Mouse (Mus musculus): Measurements from ENCODE around the gene 1700016H13Rik.

Gene 1700016H13Rik

DNA sequence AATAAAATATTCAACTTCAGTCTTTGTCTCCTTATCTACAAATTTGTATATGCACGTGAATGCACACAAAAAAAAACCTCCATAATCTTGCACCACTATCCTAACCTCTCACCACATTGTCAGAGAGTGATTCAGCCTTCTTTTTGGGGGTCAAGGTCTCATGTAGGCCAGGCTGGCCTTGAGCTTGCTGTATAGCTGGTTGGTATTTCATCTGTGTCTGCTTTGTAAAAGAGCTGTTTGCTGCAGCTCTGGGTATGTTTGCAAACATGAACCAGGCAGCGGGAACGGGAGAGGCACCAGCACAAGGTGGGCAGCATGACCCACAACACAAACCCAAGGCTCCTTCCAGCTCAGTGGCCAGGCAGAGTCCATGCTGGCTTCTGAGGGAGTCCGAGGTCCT lies 17.8 kb upstream of the 1700016H13Rik start:
- DNase-seq (ENCODE audit: low spot score) = no peak

DNA sequence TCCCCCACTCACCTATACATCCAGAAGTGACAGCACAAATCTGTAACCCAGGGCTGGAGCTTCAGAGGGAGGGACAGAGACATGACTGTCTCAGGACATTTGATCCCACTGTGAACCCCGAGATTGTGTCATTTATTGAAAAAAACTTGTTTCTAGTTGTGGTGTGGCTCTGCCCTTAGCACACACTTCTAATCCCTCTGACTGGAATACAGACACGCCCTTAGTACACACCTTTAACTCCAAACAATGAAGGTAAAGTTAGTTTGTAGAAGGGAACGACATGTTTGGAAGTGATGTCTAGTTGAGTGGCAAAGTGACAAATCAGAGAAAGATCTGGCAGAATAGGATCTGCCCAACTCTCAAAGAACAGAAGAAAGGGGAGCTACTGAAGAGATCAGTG lies 16.0 kb upstream of the 1700016H13Rik start:
- no peak for DNase-seq (ENCODE audit: low spot score)

DNA sequence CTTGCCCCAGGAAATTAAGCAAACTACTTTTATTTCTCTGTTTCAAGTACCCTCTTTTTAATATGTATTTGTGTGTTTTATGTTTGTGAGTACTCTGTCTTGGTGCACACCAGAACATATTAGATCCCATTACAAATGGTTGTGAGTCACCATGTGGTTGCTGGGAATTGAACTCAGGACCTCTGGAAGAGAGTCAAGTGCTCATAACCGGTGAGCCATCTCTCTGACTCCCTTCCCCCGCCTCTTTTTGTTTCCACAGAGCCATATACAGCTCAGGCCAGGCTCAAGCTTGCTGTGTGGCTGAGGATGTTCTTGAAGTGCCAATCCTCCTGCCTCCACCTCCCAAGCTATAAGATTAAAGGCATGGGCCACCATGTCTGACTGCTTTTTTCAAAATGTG lies 10.1 kb upstream of the 1700016H13Rik start:
- DNase-seq (ENCODE audit: low spot score) = no peak

DNA sequence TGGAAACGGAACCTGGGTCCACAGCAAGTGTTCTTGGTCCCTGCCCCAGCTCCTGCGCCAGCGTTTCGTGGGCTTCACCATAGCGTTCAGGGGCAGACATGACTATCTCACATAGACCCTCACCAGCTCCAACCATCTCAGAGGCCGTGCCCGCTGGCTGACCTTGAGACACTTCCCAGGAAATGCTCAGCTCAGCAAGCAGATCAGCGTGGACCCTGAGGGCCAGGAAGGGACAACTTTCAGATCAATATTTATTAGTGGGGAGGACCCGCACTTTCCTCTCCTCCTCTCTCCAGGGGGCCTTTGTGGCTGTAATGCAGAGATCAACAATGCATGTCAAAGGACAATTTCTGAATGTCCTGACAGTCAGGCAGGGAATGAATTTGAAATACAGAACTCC lies 9.1 kb upstream of the 1700016H13Rik start:
- no peak for DNase-seq (ENCODE audit: low spot score)

DNA sequence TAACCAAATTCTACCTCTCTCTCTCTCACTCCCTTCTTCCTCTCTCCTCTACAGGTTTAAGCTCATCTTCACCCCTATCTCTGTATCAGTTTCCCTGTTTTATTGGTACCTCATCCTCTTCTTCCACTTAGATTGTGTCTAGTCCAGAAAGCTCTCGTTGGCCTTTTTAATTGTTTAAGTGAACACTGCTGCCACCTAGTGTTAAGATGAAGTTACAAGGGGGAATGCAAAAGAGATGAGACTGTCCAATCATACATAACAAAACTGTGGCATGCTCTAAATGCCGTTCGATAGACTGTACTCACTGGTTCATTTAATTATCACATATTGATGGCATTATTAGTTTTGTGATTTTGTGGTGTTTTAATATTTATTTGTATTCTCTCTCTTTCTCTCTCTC lies 3.8 kb upstream of the 1700016H13Rik start:
- no peak for DNase-seq (ENCODE audit: low spot score)

DNA sequence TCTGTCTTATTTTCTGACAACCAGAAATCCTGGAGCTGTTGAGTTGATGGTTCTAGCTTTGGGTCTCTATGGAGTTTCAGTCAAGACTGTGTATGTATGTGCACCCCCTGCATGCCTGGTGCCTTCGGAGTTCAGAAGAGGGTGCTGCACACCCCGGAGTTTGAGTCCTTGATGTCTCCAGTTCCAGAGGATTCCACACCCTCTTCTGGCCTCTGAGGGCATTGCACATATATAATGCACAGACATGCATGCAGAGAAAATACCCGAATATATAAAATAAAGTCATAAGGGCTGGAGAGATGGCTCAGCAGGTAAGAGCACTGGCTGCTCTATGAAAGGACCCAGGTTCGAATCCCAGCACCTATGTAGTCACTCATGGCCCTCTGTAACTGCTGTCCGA lies 3.1 kb upstream of the 1700016H13Rik start:
- DNase-seq (ENCODE audit: low spot score) = no peak

DNA sequence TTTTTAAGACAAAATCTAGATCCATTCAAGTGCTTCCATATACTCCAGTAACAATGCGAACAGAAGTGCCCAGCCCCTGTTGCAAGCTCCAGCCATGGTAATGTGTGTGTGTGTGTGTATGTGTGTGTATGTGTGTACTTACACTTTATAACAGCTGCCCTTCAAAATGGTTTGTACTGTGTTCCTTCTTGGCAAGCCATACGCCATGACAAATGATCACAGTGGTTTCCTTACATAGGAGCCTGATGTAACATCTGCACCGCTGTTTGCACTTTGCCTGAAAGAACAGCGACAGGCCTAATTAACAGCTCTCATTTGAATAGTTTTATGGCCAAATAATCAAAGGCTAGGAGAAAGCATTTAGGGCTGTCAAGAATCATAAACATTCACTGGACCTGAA lies 1.0 kb downstream of the 1700016H13Rik start:
- no peak for DNase-seq (ENCODE audit: low spot score)

DNA sequence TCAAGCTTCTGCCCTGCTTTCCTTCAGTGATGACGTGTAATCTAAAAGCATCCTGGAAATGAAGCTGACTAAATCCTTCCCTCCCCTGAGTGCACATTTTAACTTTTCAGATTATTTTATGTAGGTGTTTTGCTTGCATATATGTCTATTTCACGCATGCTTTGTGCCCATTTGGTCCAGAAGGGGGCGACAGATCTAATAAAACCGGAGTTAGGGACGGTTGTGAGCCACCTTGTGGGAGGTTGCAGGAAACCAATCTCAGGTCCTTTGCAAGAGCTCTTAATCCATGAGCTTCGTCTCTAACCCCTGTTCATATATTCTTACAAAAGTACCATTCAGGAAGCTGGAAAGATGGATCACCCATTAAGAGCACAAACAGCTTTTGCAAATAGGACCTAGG lies 1.6 kb downstream of the 1700016H13Rik start:
- DNase-seq (ENCODE audit: low spot score) = no peak

DNA sequence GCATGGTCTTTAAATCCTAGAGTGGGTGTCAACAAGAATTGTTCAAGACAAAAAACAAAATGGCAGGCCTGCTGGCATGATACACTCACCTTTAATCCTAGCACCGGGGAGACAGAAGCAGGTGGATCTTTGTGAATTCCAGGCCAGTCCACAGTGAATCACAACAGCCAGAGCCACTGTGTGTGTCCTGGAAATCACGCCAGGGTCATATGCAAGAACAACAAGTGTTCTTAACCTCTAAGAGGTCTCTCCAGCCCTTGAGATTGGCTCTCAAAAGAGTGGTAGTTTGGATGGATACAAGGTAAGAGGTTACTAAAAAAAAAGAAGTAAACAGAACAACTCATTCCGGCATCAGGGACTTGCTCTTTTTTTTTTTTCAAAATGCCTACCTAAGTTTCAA lies 8.5 kb downstream of the 1700016H13Rik start:
- no peak for DNase-seq (ENCODE audit: low spot score)

DNA sequence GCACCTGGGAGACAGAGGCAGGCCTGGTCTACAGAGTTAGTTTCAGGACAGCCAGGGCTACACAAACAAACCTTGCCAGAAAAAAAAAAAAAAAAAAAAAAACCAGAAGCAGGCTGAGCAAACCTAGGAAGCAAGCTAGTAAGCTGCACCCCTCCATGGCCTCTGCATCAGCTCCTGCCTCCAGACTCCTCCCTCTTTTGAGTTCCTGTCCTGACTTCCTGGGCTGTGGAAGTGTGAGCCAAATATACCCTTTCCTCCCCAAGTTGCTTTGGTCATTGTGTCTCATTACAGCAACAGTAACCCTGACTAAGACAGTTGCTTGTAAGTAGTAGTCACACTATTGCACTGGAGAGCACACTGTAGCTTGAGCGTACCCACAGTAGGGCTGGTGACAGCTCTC lies 11.6 kb downstream of the 1700016H13Rik start:
- DNase-seq (ENCODE audit: low spot score) = no peak

DNA sequence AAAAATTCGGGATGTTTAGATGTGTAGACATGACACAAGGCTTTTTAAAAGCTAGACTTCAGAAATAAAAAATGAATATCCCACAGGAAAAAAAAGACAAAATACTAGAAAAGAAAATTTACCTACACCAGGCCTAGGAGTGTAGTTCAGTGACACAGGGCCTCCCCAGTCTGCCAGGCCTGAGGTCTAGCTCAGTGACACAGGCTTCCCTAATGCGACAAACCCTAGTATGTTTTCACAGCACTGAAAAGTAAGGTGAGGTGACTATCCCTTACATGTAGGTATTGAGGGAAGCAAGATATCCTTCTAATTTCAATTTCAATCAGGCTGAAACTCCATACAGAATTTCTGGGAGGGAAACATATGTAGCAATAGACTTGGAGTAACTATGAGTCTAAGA lies 18.6 kb downstream of the 1700016H13Rik start:
- no peak for DNase-seq (ENCODE audit: low spot score)

DNA sequence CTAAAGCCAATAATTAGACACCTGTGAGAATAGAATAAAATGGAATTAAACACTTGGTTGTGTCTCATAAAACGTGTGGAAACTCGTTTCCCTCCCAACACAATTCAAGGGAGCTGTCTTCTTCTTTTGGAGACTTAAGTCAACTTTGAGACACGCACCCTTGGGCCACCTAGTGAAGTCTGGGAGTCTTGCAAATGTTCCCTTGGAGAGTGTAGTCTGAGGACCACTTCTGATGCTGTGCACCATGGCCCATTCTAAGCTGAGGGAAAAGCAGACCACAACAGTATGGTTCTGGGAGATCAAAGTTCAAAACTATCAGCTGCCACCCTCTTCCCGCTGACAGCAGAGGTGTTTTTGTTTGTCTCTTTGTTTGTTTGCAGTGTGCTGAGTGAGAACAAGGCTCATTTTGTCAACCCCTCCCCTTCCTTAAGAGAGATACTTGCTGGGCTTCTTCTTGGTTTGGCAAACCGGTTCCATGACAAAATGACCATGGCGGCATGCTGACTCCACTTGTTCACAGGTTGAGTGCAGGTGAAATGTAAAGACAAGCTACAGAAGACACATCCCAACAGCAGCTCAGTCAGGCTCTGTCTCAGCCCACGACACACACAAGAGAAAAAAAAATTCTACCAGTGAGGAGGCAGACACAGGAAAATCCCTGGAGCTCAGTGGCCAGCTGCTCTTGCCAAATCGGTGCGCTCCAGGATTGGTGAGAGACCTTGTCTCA lies 25.8 kb downstream of the 1700016H13Rik start:
- DNase-seq (ENCODE audit: low spot score) = no peak

DNA sequence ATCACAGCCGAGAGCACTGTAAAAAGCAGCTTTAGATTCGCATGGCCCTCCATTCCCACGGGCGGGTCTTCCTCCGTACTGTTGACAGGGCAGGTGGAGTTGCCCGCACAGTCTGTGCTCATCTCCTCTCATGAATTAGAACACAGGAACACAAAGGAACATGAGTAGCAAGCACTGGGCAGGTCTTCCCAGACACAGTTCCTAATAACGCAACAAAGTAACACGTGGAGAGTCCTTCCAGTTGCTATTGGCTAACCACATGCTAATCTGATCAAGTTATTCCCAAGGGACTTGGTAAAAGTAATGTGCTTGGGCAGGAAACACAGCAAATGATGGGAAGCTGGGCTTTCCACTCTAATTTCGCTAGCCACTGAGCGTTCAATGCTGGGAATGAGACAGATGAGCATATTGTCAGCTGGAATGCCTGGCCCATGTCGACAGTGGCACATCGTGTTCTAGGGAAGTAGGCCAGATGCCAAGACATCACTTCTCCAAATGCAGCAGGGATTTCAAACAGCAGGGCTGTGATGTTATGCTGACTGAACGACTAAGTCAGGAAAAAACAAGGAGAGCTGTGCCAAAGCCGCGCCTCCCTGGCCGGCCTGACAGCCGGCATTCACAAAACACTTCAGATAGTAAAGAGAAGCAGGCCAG lies 26.6 kb downstream of the 1700016H13Rik start, which contains the start of gene Slc10a6:
Gene Slc10a6, minus strand, starts transcription at position 293 of the 654 bp plus-strand sequence.
- DNase-seq (ENCODE audit: low spot score) = peak; percentile 85

DNA sequence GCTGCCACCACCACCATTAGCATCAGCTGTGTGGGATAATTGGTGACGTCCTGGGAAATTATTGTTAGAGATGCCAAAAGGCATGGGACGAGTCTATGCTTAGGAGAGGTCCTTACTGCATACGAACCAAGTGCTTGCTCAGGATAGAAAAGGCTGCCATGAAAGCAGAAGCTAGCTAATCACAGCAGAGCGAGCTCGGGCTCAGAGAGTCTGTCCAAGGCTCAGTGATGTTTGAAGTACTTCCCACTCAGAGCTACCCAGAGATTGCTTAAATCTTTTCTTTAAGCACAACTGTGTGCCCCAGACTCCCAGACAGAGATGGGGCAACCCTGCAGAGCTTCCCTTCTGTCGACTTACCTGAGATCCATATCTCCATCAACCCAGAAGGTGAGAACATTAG lies 27.3 kb downstream of the 1700016H13Rik start:
- DNase-seq (ENCODE audit: low spot score) = no peak

DNA sequence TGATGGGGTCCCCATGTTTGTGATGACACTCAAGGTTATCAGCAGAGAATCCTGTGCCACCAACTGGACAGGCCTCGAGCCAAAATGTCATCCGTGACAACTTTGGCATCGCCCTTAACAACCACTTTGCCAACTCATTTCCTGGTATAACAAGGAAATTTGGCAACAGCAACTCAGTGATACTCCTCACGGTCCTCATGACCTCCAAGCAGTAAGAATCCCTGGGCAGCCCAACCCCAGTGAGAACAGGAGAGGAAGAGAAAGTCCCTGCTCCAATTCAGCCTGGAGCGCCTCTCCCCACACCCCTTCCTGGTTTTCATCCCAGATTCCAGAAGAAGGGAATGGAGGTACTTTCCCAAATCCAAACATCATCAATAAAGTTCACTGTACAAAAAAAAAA lies 31.0 kb downstream of the 1700016H13Rik start:
- DNase-seq (ENCODE audit: low spot score) = no peak

DNA sequence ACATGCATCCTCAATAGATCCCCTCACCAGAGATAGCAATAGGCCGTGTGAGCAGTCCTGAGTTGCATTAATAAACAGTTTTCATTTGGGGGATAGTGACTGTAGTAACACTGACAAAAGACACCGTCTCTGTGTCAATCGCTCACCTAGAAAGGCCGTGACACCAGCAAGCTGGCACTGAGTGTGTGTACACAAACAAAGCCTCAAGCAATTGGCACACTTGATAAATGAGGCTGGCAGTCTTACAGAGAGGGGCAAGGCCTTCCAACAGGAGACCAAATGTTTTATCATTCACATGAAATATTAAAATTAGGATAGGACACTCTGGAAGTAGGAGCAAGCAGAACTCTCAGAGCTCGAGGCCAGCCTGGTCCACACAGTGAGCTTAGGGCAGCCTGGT lies 33.5 kb downstream of the 1700016H13Rik start:
- DNase-seq (ENCODE audit: low spot score) = no peak

DNA sequence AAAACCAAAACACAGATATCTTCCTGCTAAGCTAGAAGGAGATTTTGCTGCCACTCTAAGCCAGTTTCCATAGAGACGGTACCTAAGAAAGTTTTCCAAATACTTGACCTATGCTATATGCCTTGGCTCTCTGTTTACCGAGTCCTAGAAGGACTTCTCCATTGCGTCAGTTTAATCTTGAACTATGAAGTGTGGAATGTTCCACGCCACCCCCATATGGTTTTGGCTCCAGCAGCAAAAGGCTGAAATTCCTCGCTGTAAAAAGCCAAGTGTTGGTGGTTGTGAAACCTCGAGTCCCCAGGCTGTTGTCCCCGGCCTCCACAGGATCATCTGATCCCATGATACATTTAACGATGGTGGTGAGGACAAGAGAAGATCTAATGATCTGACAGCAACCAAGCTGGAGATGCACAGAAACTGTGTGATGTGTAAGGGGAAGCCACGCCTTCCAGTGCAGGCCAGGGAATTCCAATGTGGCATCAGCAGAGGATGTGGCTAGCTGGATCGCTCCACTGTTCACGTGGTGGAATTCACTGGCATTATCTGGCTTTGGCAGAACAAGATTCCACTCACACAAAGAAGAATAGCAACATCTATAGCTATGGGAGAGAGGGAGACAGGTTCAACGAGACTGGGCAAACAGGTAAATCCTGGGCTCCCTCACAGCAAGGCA lies 35.4 kb downstream of the 1700016H13Rik start:
- no peak for DNase-seq (ENCODE audit: low spot score)

DNA sequence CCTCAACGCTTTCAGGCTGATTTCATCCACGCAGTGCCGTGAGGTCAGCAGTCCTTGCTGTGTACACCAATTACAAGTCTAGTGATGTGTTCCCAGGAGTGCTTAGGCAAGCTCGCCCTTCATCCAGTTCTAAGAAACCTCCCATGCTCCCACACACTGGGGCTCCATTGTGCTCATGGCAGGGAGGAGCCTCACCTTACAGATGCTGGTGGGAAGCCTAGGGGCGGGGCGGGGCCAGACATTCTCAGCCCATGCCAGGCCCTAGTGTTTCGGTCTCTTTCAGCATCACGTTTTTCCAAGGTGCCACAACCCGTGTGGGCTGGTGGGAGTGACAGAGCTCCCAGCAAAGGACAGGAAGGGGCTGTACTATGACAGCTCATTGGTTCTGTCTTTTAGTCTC lies 38.6 kb downstream of the 1700016H13Rik start:
- peak; percentile 51 for DNase-seq (ENCODE audit: low spot score)

DNA sequence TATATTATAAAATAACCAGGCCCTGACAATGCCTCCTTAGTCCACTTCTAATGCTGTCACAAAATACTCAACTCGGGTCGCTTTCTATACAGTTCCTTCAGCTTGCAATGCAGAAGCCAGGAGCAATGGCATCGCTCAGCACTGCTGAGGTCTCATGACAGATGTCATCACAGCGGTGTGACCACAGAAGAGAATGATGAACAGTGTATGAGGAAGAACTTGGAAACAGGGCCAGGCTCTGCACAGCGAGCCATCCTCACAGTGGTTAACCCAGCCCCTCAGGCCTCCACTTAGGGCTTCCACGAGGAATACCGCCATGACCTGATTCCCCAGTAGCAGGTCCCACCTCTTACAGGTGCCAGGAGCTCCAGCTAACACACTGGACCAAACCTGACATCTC lies 41.5 kb downstream of the 1700016H13Rik start:
- DNase-seq (ENCODE audit: low spot score) = no peak

DNA sequence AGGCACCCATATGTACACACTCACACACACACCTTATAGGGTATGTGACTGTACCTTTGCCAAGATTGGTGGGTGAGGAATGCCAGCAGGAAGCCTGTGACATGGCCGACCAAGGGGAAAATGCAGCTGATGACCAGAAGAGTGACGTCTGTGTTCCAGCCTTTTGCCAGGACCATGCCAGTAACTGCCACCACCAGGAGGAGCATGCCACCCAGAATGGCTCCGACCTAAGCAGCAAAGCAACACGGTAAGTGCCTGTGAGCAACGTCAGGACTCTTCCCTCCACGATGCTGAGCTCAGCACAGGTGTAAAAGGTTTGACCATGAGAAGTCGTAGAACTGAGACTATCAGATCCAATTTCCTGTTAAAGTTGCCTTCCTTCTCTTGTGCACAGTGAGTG lies 43.5 kb downstream of the 1700016H13Rik start:
- no peak for DNase-seq (ENCODE audit: low spot score)

DNA sequence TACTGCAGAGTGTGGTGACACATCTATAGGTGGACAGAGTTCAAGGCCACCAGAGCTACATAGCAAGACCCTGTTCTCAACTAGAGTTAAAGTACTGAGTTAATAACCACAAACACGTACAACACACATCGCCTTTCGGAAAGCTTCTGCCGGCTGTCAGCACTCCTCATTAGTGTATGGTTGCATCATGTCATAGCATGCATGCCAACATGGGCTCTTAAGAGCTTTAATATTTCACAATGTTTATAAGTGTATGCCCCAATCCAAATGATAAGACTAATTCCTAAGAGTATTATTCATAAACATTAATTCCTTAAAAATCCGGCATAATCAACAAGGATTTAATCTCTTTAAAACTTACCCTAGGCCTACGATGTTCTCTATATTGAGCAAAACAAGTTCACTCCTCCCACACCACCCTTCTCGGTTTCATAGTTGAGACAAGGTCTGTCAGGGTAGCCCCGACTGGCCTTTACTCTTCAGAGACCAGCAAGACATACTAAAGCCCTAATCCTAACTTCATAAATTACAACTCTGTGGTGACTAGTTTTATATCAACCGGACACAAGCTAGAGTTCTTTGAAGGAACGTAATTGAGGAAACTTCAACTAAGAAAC lies 44.8 kb downstream of the 1700016H13Rik start:
- no peak for DNase-seq (ENCODE audit: low spot score)

DNA sequence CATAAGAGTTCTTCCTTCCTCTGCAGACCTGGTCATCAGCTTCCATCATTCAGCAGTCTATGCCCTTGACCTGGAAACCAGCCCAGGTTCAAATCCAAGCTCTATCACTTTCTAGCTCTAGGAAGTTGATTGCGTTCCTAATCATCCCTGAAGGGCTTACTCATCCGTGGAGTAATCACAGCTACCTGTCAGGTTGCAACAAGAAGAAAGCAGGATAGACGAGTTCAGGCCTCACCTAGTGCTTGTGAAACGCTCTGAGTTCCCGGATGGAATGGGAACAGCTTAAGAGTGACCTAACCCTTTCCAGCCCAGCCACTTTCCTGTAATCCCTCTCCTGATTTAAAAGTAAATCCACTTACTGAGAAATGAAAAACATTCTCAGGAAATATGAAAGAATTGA lies 45.7 kb downstream of the 1700016H13Rik start:
- DNase-seq (ENCODE audit: low spot score) = no peak

DNA sequence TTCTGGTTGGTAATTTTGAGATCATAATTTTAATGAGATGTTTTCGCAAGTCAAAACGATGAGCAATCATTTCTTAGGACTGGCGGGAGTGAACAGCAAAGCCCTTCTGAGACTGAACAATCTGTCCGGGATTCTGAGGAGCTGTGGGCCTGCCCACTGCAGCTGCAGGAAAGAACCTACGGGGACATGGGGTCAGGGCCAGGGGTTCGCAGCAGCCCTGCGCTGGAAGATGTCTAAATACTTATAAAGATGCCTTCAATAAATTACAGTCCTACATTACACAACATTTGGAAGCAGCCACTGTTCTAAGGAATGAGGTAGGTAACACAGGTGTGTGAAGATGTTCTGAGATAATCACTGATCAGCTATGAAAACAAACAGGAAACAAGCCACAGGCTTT lies 50.1 kb downstream of the 1700016H13Rik start:
- DNase-seq (ENCODE audit: low spot score) = no peak
